Mouse (Mus musculus) forebrain, embryonic 13.5 days (tissue): ENCODE measurements around the gene Slco4a1. TPM values are rescaled to one million over a fixed set of nuclear protein-coding genes. Genes with fewer than 3 reads are reported as not detected.

ENCODE experiments used
- ATAC-seq: fragments of 200-750 bp; cut with Nextera tagmentation; 2 replicates; pipeline ENCODE4 v1.8.0; 2017
- H3K27ac ChIP-seq: fragments of 300-500 bp; sonication (generic); 2 replicates; pipeline ENCODE4 v1.5.1; 2015; ENCODE audit warnings: inconsistent platforms, mild to moderate bottlenecking, moderate library complexity
- H3K27me3 ChIP-seq: fragments of 300-500 bp; sonication (generic); 2 replicates; pipeline ENCODE4 v1.6.1; 2015; ENCODE audit warnings: mild to moderate bottlenecking, inconsistent platforms
- H3K36me3 ChIP-seq: fragments of 300-500 bp; sonication (generic); 2 replicates; pipeline ENCODE4 v1.6.1; 2015; ENCODE audit warnings: mild to moderate bottlenecking, inconsistent platforms; ENCODE audit not compliant: poor library complexity, severe bottlenecking
- H3K4me1 ChIP-seq: fragments of 300-500 bp; sonication (generic); 2 replicates; pipeline ENCODE4 v1.6.1; 2015; ENCODE audit warnings: inconsistent platforms
- H3K4me2 ChIP-seq: fragments of 300-500 bp; sonication (generic); 2 replicates; pipeline ENCODE4 v1.6.1; 2015; ENCODE audit warnings: inconsistent platforms, mild to moderate bottlenecking, moderate library complexity
- H3K4me3 ChIP-seq: fragments of 300-500 bp; sonication (generic); 2 replicates; pipeline ENCODE4 v1.5.1; 2015; ENCODE audit warnings: mild to moderate bottlenecking, inconsistent platforms
- H3K9ac ChIP-seq: fragments of 300-500 bp; sonication (generic); 2 replicates; pipeline ENCODE4 v1.6.1; 2015; ENCODE audit warnings: mild to moderate bottlenecking, inconsistent platforms
- H3K9me3 ChIP-seq: fragments of 300-500 bp; sonication (generic); replicated peaks from 2 replicates; pipeline ENCODE4 v1.6.1; 2016; ENCODE audit warnings: inconsistent platforms
- WGBS: fragments of 180-500 bp; shearing (Covaris S2); methylation state at CpG from one replicate; pipeline ENCODE4 v1.1.7; 2015; 5-methylcytosine and 5-hydroxymethylcytosine counted together
- polyA plus RNA-seq: library from polyadenylated mRNA; unstranded; fragments of >200 nt; fragmentation: Nextera tagmentation; extraction: Ambion mirVana; gene quantifications from 2 replicates; pipeline ENCODE4 v1.2.1, GENCODE M21; 2015

The Slco4a1 gene
- 1.1 and 2.1 TPM in 2 replicates for polyA plus RNA-seq

GRCm38 (mm10) chr2:180455723-180456698 lies at the start of gene Slco4a1:
Slco4a1 (plus strand) TSS chr2:180456245.
- Histone ChIP-seq H3K27ac (no peak within 1 kb of the TSS), H3K27me3 (peaks cover 20% of the 10 kb centered on the region), H3K4me1 (peaks cover 19% of the 10 kb centered on the region), H3K4me3 (peak within 1 kb of the TSS; percentile 60), H3K9me3 (no peaks in the 10 kb centered on the region), H3K4me2 (peak within 1 kb of the TSS; percentile 99), H3K36me3 (no peaks in the 10 kb centered on the region), H3K9ac (peak within 1 kb of the TSS; percentile 64)
- WGBS = 2% methylated on average over 65 of the region's 65 CpGs
- ATAC-seq = peak; percentile 93

GRCm38 (mm10) chr2:180408410-180408809 lies 47.6 kb upstream of the Slco4a1 start:
- 30% methylated on average over 2 of the region's 2 CpGs for WGBS
- H3K27ac ChIP-seq = no peak overlapping the region
- peaks cover 7% of the 10 kb centered on the region; the same call in 1 of the 2 replicates for H3K4me1 ChIP-seq
- no peak overlapping the region for H3K9ac ChIP-seq
- H3K4me3 ChIP-seq = no peak overlapping the region
- no peaks in the 10 kb centered on the region for H3K36me3 ChIP-seq
- no peak overlapping the region for H3K4me2 ChIP-seq
- ATAC-seq = no peak
- no peaks in the 10 kb centered on the region for H3K9me3 ChIP-seq
- H3K27me3 ChIP-seq = peaks cover 7% of the 10 kb centered on the region; the same call in 1 of the 2 replicates

GRCm38 (mm10) chr2:180410432-180410831 lies 45.6 kb upstream of the Slco4a1 start:
- no peak for ATAC-seq
- Histone ChIP-seq H3K27me3 (peaks cover 7% of the 10 kb centered on the region; the same call in 1 of the 2 replicates), H3K4me1 (peaks cover 7% of the 10 kb centered on the region; the same call in 1 of the 2 replicates), H3K9me3 (no peaks in the 10 kb centered on the region), H3K9ac (no peak overlapping the region), H3K4me3 (no peak overlapping the region), H3K27ac (no peak overlapping the region), H3K36me3 (no peaks in the 10 kb centered on the region), H3K4me2 (no peak overlapping the region)
- WGBS = 57% methylated on average over 8 of the region's 8 CpGs

GRCm38 (mm10) chr2:180411013-180411412 lies 45.0 kb upstream of the Slco4a1 start:
- Histone ChIP-seq H3K36me3 (no peaks in the 10 kb centered on the region), H3K4me1 (peaks cover 7% of the 10 kb centered on the region; the same call in 1 of the 2 replicates), H3K4me3 (no peak overlapping the region), H3K27me3 (peaks cover 7% of the 10 kb centered on the region; the same call in 1 of the 2 replicates), H3K9me3 (no peaks in the 10 kb centered on the region), H3K27ac (no peak overlapping the region), H3K9ac (no peak overlapping the region), H3K4me2 (no peak overlapping the region)
- no peak for ATAC-seq
- 8% methylated on average over 8 of the region's 8 CpGs for WGBS

- Histone ChIP-seq H3K4me3 (no peak overlapping the region), H3K27me3 (peaks cover 17% of the 10 kb centered on the region), H3K9ac (no peak overlapping the region), H3K4me2 (no peak overlapping the region), H3K9me3 (no peaks in the 10 kb centered on the region), H3K4me1 (peaks cover 3% of the 10 kb centered on the region; the same call in 1 of the 2 replicates), H3K27ac (no peak overlapping the region), H3K36me3 (no peaks in the 10 kb centered on the region)
- no peak for ATAC-seq
- 49% methylated on average over 3 of the region's 3 CpGs for WGBS
Measured at GRCm38 (mm10) chr2:180415627-180416026, 40.4 kb upstream of the Slco4a1 start.

- Histone ChIP-seq H3K4me1 (no peaks in the 10 kb centered on the region; the same call in 1 of the 2 replicates), H3K4me3 (no peak overlapping the region), H3K36me3 (no peaks in the 10 kb centered on the region), H3K9ac (no peak overlapping the region), H3K27me3 (peaks cover 13% of the 10 kb centered on the region), H3K27ac (no peak overlapping the region), H3K4me2 (no peak overlapping the region), H3K9me3 (no peaks in the 10 kb centered on the region)
- 8% methylated on average over 9 of the region's 9 CpGs for WGBS
- ATAC-seq = no peak
Measured at GRCm38 (mm10) chr2:180417731-180418130, 38.3 kb upstream of the Slco4a1 start.

- no peak for ATAC-seq
- 88% methylated on average over 3 of the region's 3 CpGs for WGBS
- Histone ChIP-seq H3K4me2 (no peak overlapping the region), H3K27ac (no peak overlapping the region), H3K27me3 (peaks cover 13% of the 10 kb centered on the region), H3K4me3 (no peak overlapping the region), H3K9me3 (no peaks in the 10 kb centered on the region), H3K9ac (no peak overlapping the region), H3K36me3 (no peaks in the 10 kb centered on the region), H3K4me1 (no peaks in the 10 kb centered on the region; the same call in 1 of the 2 replicates)
Measured at GRCm38 (mm10) chr2:180420641-180421040, 35.4 kb upstream of the Slco4a1 start.

- H3K4me3 ChIP-seq = no peak overlapping the region
- H3K27me3 ChIP-seq = 0 out of 2 replicates have a peak, but pooled peaks cover 3% of the 10 kb centered on the region
- H3K9ac ChIP-seq = no peak overlapping the region
- ATAC-seq = no peak
- H3K4me2 ChIP-seq = no peak overlapping the region
- H3K27ac ChIP-seq = no peak overlapping the region
- peaks cover 19% of the 10 kb centered on the region; the same call in 1 of the 2 replicates for H3K4me1 ChIP-seq
- no peaks in the 10 kb centered on the region for H3K9me3 ChIP-seq
- no peaks in the 10 kb centered on the region for H3K36me3 ChIP-seq
- WGBS = 52% methylated on average over 2 of the region's 2 CpGs
Measured at GRCm38 (mm10) chr2:180425115-180425514, 30.9 kb upstream of the Slco4a1 start.

GRCm38 (mm10) chr2:180427073-180427472 lies 29.0 kb upstream of the Slco4a1 start:
- no peaks in the 10 kb centered on the region for H3K36me3 ChIP-seq
- 51% methylated on average over 8 of the region's 8 CpGs for WGBS
- peak; percentile 66; the same call in 1 of the 2 replicates for ATAC-seq
- H3K9me3 ChIP-seq = no peaks in the 10 kb centered on the region
- H3K4me1 ChIP-seq = peaks cover 19% of the 10 kb centered on the region; the same call in 1 of the 2 replicates
- H3K27me3 ChIP-seq = no peaks in the 10 kb centered on the region
- no peak overlapping the region for H3K4me2 ChIP-seq
- H3K9ac ChIP-seq = no peak overlapping the region
- no peak overlapping the region for H3K4me3 ChIP-seq
- H3K27ac ChIP-seq = no peak overlapping the region

GRCm38 (mm10) chr2:180428331-180428730 lies 27.7 kb upstream of the Slco4a1 start:
- Histone ChIP-seq H3K9ac (no peak overlapping the region), H3K4me2 (no peak overlapping the region), H3K4me1 (peaks cover 19% of the 10 kb centered on the region; the same call in 1 of the 2 replicates), H3K27ac (no peak overlapping the region), H3K9me3 (no peaks in the 10 kb centered on the region), H3K36me3 (no peaks in the 10 kb centered on the region), H3K4me3 (no peak overlapping the region), H3K27me3 (no peaks in the 10 kb centered on the region)
- ATAC-seq = no peak
- WGBS = 20% methylated on average over 2 of the region's 2 CpGs

GRCm38 (mm10) chr2:180430648-180431047 lies 25.4 kb upstream of the Slco4a1 start:
- H3K4me2 ChIP-seq = no peak overlapping the region
- H3K36me3 ChIP-seq = no peaks in the 10 kb centered on the region
- H3K4me3 ChIP-seq = no peak overlapping the region
- H3K4me1 ChIP-seq = peaks cover 19% of the 10 kb centered on the region; the same call in 1 of the 2 replicates
- no peak overlapping the region for H3K27ac ChIP-seq
- WGBS = 82% methylated on average over 11 of the region's 11 CpGs
- ATAC-seq = no peak
- no peak overlapping the region for H3K9ac ChIP-seq
- H3K9me3 ChIP-seq = no peaks in the 10 kb centered on the region
- no peaks in the 10 kb centered on the region for H3K27me3 ChIP-seq

- 13% methylated on average over 10 of the region's 10 CpGs for WGBS
- no peaks in the 10 kb centered on the region for H3K9me3 ChIP-seq
- H3K27ac ChIP-seq = no peak overlapping the region
- no peaks in the 10 kb centered on the region for H3K36me3 ChIP-seq
- H3K4me1 ChIP-seq = peaks cover 14% of the 10 kb centered on the region; the same call in 1 of the 2 replicates
- no peak overlapping the region for H3K4me3 ChIP-seq
- H3K27me3 ChIP-seq = no peaks in the 10 kb centered on the region
- no peak overlapping the region for H3K4me2 ChIP-seq
- peak; percentile 70; the same call in 1 of the 2 replicates for ATAC-seq
- H3K9ac ChIP-seq = no peak overlapping the region
Measured at GRCm38 (mm10) chr2:180432042-180432668, 23.9 kb upstream of the Slco4a1 start.
